Mouse (Mus musculus) heart, adult 2 months (tissue): Measurements from ENCODE around the gene Atf7ip. TPM values are rescaled to one million over a fixed set of nuclear protein-coding genes. Genes with fewer than 3 reads are reported as not detected.

Source experiments
- DNase-seq, 2 experiments: peaks; one replicate each; pipeline ENCODE4 v3.0.0; 2021
- H3K27ac ChIP-seq: fragments of 200-600 bp; 2 replicates; pipeline ENCODE4 v1.8.1; 2022
- H3K27me3 ChIP-seq: fragments of 200-500 bp; 2 replicates; pipeline ENCODE4 v1.6.1; 2012; ENCODE audit warnings: mild to moderate bottlenecking, low read length, inconsistent platforms, mixed read lengths; ENCODE audit not compliant: control insufficient read depth, insufficient read depth
- H3K36me3 ChIP-seq: fragments of 200-500 bp; 2 replicates; pipeline ENCODE4 v1.6.1; 2012; ENCODE audit warnings: low read length, inconsistent platforms; ENCODE audit not compliant: control insufficient read depth, insufficient read depth
- H3K4me1 ChIP-seq: fragments of 200-500 bp; 2 replicates; pipeline ENCODE4 v1.6.1; 2011; ENCODE audit warnings: low read length; ENCODE audit not compliant: control insufficient read depth, insufficient read depth
- H3K4me3 ChIP-seq: fragments of 200-600 bp; 2 replicates; pipeline ENCODE4 v1.8.1; 2022
- H3K79me2 ChIP-seq: fragments of 200-500 bp; replicated peaks from 2 replicates; pipeline ENCODE4 v1.6.1; 2012; ENCODE audit warnings: mild to moderate bottlenecking, inconsistent platforms, low read length, moderate library complexity, mixed read lengths; ENCODE audit not compliant: control insufficient read depth, insufficient read depth
- H3K9ac ChIP-seq: fragments of 200-500 bp; 2 replicates; pipeline ENCODE4 v1.6.1; 2012; ENCODE audit warnings: low read depth, mild to moderate bottlenecking, control low read depth, inconsistent platforms, low read length, mixed read lengths
- CTCF ChIP-seq: fragments of 200-600 bp; IDR thresholded peaks from 2 replicates; pipeline ENCODE4 v1.8.1; 2022; ENCODE audit warnings: antibody characterized with exemption, mild to moderate bottlenecking, moderate library complexity
- EP300 ChIP-seq: fragments of 200-500 bp; IDR thresholded peaks from 2 replicates; pipeline ENCODE4 v1.6.1; 2011; ENCODE audit warnings: low read depth, low read length, control low read depth; ENCODE audit not compliant: insufficient read depth
- POLR2A ChIP-seq: fragments of 200-500 bp; IDR thresholded peaks from 2 replicates; pipeline ENCODE4 v1.6.1; 2011; ENCODE audit warnings: mild to moderate bottlenecking, low read depth, low read length, control low read depth; ENCODE audit not compliant: insufficient read depth
- WGBS: fragments of 180-500 bp; shearing (Covaris S2); methylation state at CpG from one replicate; pipeline ENCODE4 v1.1.7; 2018; 5-methylcytosine and 5-hydroxymethylcytosine counted together
- intact Hi-C: fragments of 180-260 bp; cut with DNase I; formaldehyde crosslinking; loops from one replicate; pipeline ENCODE4 v1.15.1; 2025
- polyA plus RNA-seq: library from polyadenylated mRNA; depleted of rRNA; stranded (reverse); fragments of >200 nt; gene quantifications from 2 replicates; pipeline ENCODE4 v1.2.3, GENCODE M21; 2012
- total RNA-seq, 2 experiments: library from RNA; stranded (reverse); gene quantifications; 2 replicates each; pipeline ENCODE4 v1.2.3; 2021

The Atf7ip gene
- total and polyA plus RNA-seq, 3 experiments, result 21.4 to 88.0 (median 73.1) TPM

- H3K27me3 ChIP-seq, result no peaks in the 10 kb centered on the region
- DNase-seq, result no peak
- H3K36me3 ChIP-seq, result peaks cover 25% of the 10 kb centered on the region
- 45% methylated on average over 6 of the region's 6 CpGs for WGBS
- H3K4me1 ChIP-seq, result peaks cover 17% of the 10 kb centered on the region
- intact Hi-C loops, result no loop called here
- no peak overlapping the region for H3K4me3 ChIP-seq
- no peak overlapping the region; the same call in 1 of the 2 replicates for H3K9ac ChIP-seq
- H3K79me2 ChIP-seq, result peaks cover 6% of the 10 kb centered on the region; the same call in 1 of the 2 replicates
- TF ChIP-seq CTCF (peak; percentile 26), EP300 (no peak)
- H3K27ac ChIP-seq, result peak overlapping the region; percentile 71
Observed at GRCm38 (mm10) chr6:136548796-136549195, 42.8 kb downstream of the Atf7ip start.

GRCm38 (mm10) chr6:136549606-136550005 is 43.6 kb downstream of the Atf7ip start:
- Histone ChIP-seq H3K9ac (no peak overlapping the region), H3K4me1 (peaks cover 15% of the 10 kb centered on the region), H3K27ac (peak overlapping the region; percentile 71), H3K79me2 (peaks cover 5% of the 10 kb centered on the region; the same call in 1 of the 2 replicates), H3K36me3 (peaks cover 26% of the 10 kb centered on the region), H3K4me3 (no peak overlapping the region), H3K27me3 (no peaks in the 10 kb centered on the region)
- no peak for DNase-seq
- TF ChIP-seq CTCF, result no peak
- TF ChIP-seq POLR2A, result no peak
- TF ChIP-seq EP300, result no peak
- intact Hi-C loops, result loop anchor here (2.0 kb wide), 1 partner anchor 17 kb away; no protein-coding TSS in a partner anchor
- 70% methylated on average over 3 of the region's 3 CpGs for WGBS

- TF ChIP-seq CTCF (no peak), POLR2A (peak; percentile 51; the same call in 1 of the 2 replicates), EP300 (0 out of 2 replicates have a peak, but pooled peaks have one; percentile 25)
- peak in 1 of 2 experiments; percentile 26 for DNase-seq
Observed at GRCm38 (mm10) chr6:136550596-136551304, 44.8 kb downstream of the Atf7ip start.

GRCm38 (mm10) chr6:136551550-136552109 is 45.7 kb downstream of the Atf7ip start:
- peaks cover 2% of the 10 kb centered on the region; the same call in 1 of the 2 replicates for H3K79me2 ChIP-seq
- peak overlapping the region; percentile 43 for H3K4me3 ChIP-seq
- 33% methylated on average over 7 of the region's 7 CpGs for WGBS
- peak overlapping the region; percentile 28; the same call in 1 of the 2 replicates for H3K9ac ChIP-seq
- H3K27me3 ChIP-seq, result no peaks in the 10 kb centered on the region
- intact Hi-C loops, result loop anchor here (2.0 kb wide), 2 partner anchors 19 to 33 kb away; no protein-coding TSS in a partner anchor
- H3K4me1 ChIP-seq, result peaks cover 19% of the 10 kb centered on the region
- TF ChIP-seq POLR2A (no peak), CTCF (no peak), EP300 (no peak)
- no peak for DNase-seq
- H3K27ac ChIP-seq, result peak overlapping the region; percentile 71
- peaks cover 35% of the 10 kb centered on the region for H3K36me3 ChIP-seq

More at GRCm38 (mm10) chr6:136550596-136551304, 44.8 kb downstream of the Atf7ip start:
- peak overlapping the region; percentile 43 for H3K4me3 ChIP-seq
- peaks cover 33% of the 10 kb centered on the region for H3K36me3 ChIP-seq
- intact Hi-C loops, result loop anchor here (2.0 kb wide), 1 partner anchor 18 kb away; no protein-coding TSS in a partner anchor
- no peaks in the 10 kb centered on the region for H3K27me3 ChIP-seq
- 27% methylated on average over 7 of the region's 7 CpGs for WGBS
- H3K4me1 ChIP-seq, result peaks cover 19% of the 10 kb centered on the region
- H3K79me2 ChIP-seq, result peaks cover 4% of the 10 kb centered on the region; the same call in 1 of the 2 replicates
- H3K27ac ChIP-seq, result peak overlapping the region; percentile 71
- H3K9ac ChIP-seq, result no peak overlapping the region

- Histone ChIP-seq H3K27me3 (no peaks in the 10 kb centered on the region), H3K27ac (peak overlapping the region; percentile 69), H3K4me1 (peaks cover 17% of the 10 kb centered on the region), H3K9ac (no peak overlapping the region), H3K79me2 (peaks cover 2% of the 10 kb centered on the region), H3K4me3 (no peak overlapping the region), H3K36me3 (peaks cover 35% of the 10 kb centered on the region)
- TF ChIP-seq EP300 (no peak), POLR2A (no peak), CTCF (no peak)
- intact Hi-C loops, result loop anchor here (2.0 kb wide), 1 partner anchor 34 kb away; no protein-coding TSS in a partner anchor
- 80% methylated on average over 5 of the region's 5 CpGs for WGBS
- no peak for DNase-seq
Observed at GRCm38 (mm10) chr6:136553156-136553555, 47.2 kb downstream of the Atf7ip start.
